Mouse (Mus musculus): ENCODE data around the gene Gm45717.
"Not testable (repeated sequence)": the region's sequence is repeated elsewhere in the genome, so short reads cannot be mapped to it uniquely, and the experiment has no call there.

The Gm45717 gene

GRCm38 (mm10) chr7:140968710-140969109, 13.0 kb upstream of the Gm45717 start:
- not testable (repeated sequence) for DNase-seq (ENCODE audit: low spot score)

GRCm38 (mm10) chr7:140967862-140968591, 12.3 kb upstream of the Gm45717 start:
- DNase-seq (ENCODE audit: low spot score), result no peak

GRCm38 (mm10) chr7:140966921-140967320, 11.2 kb upstream of the Gm45717 start, which contains the start of gene Ifitm1:
Gene Ifitm1, plus strand, starts transcription at chr7:140967221.
- DNase-seq (ENCODE audit: low spot score), result no peak

GRCm38 (mm10) chr7:140962733-140963132, 7.0 kb upstream of the Gm45717 start:
- DNase-seq (ENCODE audit: low spot score), result no peak

- DNase-seq (ENCODE audit: low spot score), result no peak
These were observed 5.7 kb upstream of the Gm45717 start for GRCm38 (mm10) chr7:140961416-140961815.

- no peak for DNase-seq (ENCODE audit: low spot score)
These were observed 4.3 kb upstream of the Gm45717 start for GRCm38 (mm10) chr7:140960026-140960425.

- DNase-seq (ENCODE audit: low spot score), result no peak
These were observed 3.6 kb upstream of the Gm45717 start for GRCm38 (mm10) chr7:140959181-140959901.

GRCm38 (mm10) chr7:140956556-140956869, 776 bp upstream of the Gm45717 start:
- no peak for DNase-seq (ENCODE audit: low spot score)

GRCm38 (mm10) chr7:140955342-140955741, 395 bp downstream of the Gm45717 start:
- no peak for DNase-seq (ENCODE audit: low spot score)

GRCm38 (mm10) chr7:140954733-140955071, 1.0 kb downstream of the Gm45717 start:
- no peak for DNase-seq (ENCODE audit: low spot score)

GRCm38 (mm10) chr7:140953800-140954732, 1.7 kb downstream of the Gm45717 start:
- DNase-seq (ENCODE audit: low spot score), result no peak

- DNase-seq (ENCODE audit: low spot score), result no peak
These were observed 2.6 kb downstream of the Gm45717 start for GRCm38 (mm10) chr7:140953133-140953532.

GRCm38 (mm10) chr7:140952441-140952840, 3.3 kb downstream of the Gm45717 start:
- DNase-seq (ENCODE audit: low spot score), result no peak

GRCm38 (mm10) chr7:140951765-140952164, 4.0 kb downstream of the Gm45717 start:
- no peak for DNase-seq (ENCODE audit: low spot score)

GRCm38 (mm10) chr7:140951051-140951450, 4.7 kb downstream of the Gm45717 start:
- DNase-seq (ENCODE audit: low spot score), result no peak

- no peak for DNase-seq (ENCODE audit: low spot score)
These were observed 5.8 kb downstream of the Gm45717 start, which contains the start of gene Ifitm5 for GRCm38 (mm10) chr7:140949824-140950530. Gene Ifitm5, minus strand, starts transcription at chr7:140950291.

GRCm38 (mm10) chr7:140949255-140949654, 6.5 kb downstream of the Gm45717 start:
- no peak for DNase-seq (ENCODE audit: low spot score)

- no peak for DNase-seq (ENCODE audit: low spot score)
These were observed 7.6 kb downstream of the Gm45717 start for GRCm38 (mm10) chr7:140948161-140948560.

- DNase-seq (ENCODE audit: low spot score), result no peak
These were observed 8.8 kb downstream of the Gm45717 start for GRCm38 (mm10) chr7:140946980-140947379.

GRCm38 (mm10) chr7:140946311-140946710, 9.4 kb downstream of the Gm45717 start:
- no peak for DNase-seq (ENCODE audit: low spot score)

GRCm38 (mm10) chr7:140945247-140945646, 10.5 kb downstream of the Gm45717 start:
- DNase-seq (ENCODE audit: low spot score), result no peak

GRCm38 (mm10) chr7:140944236-140944635, 11.5 kb downstream of the Gm45717 start:
- no peak for DNase-seq (ENCODE audit: low spot score)
